Mouse (Mus musculus): ENCODE data around the gene Rad54l.
A peak's percentile ranks its signal among the peaks of the same experiment; 100 is the strongest.

Gene Rad54l

DNA sequence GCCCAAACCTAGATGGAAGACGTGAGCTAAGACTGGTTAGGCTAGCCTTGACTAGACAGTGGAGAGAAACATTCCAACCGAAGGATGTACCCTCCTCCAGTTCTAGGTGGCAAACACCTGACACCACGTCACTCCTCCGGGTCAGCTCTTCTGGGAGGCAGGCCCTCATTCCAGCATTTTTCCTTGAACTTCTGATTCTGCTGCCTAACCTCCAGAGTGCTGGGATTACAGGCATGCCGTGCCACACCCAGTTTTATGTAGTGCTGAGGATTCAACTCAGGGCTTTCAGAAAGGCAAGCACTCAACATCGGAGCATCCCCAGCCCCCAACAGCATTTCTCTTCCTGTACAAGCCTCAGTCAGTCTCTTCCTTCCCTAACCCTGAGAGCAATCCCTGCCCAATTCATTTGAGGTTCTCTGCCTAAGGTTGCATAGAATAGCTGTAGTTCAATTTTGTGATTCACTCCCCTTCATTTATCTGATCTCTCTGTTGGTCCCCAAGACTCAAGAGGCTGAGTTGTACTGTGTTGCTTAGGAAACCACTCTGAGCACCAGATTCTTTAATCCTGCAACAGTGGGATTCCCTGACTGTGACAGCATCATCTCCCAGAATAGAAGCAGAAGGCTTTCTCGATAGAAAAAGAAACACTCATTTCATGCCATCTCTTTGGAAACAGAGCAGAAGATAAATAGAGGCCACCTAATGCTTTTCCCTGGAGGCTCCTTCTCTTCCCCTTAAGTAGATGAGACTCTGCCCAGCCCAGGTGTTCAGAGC is 17.5 kb upstream of the Rad54l start:
- DNase-seq (ENCODE audit: low read depth, low spot score) = no peak

DNA sequence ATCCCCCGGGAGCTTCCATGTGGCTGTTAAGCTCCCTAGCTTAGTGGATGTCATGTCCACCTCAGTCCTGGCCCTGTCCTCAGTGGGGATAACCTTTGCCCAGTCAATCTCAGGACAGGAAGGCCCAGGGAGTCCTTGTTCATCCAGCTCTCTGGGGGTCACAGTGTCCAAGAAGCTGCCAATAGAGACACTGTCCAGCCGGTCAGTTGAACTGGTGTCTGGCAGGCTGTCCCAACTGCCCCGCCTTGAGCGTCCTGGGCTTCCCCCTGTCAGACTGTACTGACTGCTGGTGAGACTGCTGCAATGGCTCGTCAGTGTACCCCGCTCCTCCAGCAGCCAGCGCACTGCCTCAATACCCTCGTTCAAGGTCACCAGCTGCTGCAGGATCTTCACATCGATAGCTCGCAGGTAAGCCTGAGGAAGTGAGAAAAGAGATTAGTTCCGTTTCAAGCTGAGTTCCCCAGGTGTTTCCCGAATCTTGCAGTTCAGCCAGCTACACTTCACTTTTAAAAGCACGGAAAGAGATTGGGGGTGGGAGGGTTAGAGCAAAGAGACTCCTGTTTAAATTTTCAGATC is 14.0 kb upstream of the Rad54l start:
- no peak for DNase-seq (ENCODE audit: low read depth, low spot score)

DNA sequence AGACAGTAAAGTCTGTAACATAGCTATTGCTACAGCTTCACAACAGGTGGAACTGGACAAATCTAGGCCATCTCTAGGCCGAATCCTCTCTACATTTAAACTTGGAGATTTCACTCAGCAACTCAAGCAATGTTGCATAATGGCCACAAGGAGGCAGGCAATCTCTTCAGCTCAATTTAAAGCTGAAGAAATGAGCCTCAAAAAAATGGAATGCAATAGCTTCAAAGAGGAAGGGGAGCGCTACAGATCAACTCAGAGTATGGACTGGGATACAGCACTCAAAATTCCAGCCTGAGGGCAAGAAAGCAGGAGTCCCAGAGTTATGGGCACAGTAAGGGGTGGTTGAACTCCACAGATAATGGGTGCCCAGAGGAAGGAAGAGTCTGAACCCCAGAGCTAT is 11.5 kb upstream of the Rad54l start:
- no peak for DNase-seq (ENCODE audit: low read depth, low spot score)

DNA sequence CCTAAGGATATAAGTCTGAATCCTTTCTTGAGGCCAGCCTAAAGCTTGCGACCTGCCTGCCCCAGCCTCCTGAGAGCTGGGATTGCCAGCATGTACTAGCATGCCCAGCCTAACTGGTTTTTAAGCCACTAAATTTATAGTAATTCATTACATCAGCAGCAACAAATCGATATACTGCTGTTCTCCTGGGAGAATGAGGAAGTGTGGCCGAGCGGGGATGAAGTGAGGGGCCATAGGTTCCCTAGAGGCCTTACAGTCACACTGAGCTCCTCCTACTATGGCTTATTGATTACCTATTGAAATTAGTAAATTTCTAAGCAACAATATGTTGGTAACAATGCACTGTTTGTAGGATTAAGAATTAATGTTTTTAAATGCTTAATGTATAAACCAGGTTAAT is 9.6 kb upstream of the Rad54l start:
- DNase-seq (ENCODE audit: low read depth, low spot score) = no peak

DNA sequence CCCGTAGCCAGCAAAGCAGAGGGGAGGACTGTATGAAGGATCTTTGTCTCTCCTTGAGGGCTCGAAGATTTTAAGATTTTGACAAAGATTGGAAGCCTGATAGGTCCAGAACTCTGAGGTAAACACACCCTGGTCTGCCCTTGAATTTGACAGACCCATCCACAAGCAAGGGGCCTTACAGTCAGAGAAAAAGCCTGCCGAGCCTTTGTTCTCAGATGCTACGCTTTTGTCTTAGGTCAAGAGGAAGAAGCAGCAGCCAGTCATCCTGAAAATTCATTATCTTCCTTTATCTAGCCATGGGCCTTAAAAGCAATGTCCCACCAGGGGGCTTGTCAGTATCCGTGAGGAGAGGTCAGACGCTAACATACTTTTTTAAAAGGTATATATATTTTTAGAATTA is 4.5 kb upstream of the Rad54l start:
- DNase-seq (ENCODE audit: low read depth, low spot score) = no peak

DNA sequence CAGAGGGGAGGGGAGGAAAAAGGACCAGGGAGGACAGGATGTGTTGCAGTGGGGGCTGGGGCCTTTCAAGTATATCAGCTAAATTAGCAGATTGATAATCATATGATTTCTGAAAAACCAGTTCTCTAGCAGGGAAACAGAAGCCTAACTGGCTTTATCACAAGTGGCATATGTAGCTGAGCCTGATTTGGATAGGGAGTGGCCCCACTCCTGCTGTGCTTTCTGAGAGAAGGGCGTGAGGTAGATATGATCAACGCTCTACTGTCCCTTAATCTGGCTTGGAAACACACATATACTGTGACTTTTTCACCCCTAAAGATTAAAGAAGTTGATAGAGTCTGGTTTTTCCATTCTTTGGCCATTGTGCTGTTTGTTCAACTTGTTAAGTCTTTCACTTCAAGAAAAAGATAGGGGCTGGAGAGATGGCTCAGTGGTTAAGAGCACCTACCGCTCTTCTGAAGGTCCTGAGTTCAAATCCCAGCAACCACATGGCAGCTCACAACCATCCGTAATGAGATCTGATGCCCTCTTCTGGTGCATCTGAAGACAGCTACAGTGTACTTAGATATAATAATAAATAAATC is 2.4 kb upstream of the Rad54l start:
- DNase-seq (ENCODE audit: low read depth, low spot score) = no peak

DNA sequence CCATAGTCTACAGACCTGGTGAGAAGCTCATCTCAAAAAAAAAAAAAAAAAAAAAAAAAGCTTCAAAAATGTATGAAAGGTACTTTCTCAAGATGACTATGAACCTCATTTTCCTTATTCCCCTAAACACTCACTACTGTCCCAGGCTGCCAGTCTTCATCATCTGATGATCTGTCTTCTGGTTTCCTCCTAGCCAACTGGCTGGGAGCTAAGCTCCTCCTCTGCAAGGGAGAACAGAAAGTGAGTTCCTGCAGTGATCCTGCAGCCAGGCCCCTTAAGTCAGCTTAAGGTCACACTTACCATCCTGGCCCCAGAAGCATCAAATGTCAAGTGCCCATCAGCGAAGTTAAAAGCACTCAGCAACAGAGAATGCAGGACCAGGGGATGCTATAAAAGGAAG is 728 bp downstream of the Rad54l start:
- DNase-seq (ENCODE audit: low read depth, low spot score) = no peak

DNA sequence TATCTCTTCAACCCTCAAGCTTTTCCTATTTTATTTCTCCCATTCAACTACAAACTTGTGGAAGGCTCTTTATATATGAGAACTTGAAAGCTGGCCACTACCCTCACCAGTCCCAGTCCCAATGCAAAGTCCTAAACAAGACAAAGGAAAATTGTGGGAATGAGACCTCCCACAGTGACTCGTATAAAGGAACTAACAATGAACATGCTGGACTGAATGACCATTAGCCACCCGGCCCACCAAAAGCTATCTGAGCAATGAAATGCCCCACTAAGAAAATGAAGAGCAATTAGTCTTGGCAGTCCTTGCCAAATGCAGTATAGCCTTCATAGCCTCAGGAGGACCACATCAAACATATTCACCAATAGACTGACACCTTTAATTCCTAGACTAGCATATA is 12.0 kb downstream of the Rad54l start:
- no peak for DNase-seq (ENCODE audit: low read depth, low spot score)

DNA sequence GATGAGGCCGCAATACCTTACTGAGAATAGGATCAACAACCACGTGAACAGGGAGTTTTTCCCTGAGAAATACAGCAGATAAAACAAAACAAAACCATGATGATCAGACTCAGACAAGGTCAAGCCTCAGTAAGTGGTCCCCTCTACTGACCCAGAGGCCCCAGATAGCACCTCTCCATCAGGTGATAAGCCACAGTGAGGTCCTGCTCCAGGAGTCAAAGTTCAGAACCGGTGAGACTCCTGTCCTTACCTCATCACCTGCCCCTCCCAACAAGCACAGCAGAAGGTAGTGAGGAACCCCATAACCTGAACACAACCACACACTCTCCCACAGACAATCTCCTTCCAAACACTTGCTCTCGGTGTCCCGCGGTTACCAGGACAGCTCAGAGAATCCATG is 12.8 kb downstream of the Rad54l start:
- no peak for DNase-seq (ENCODE audit: low read depth, low spot score)

DNA sequence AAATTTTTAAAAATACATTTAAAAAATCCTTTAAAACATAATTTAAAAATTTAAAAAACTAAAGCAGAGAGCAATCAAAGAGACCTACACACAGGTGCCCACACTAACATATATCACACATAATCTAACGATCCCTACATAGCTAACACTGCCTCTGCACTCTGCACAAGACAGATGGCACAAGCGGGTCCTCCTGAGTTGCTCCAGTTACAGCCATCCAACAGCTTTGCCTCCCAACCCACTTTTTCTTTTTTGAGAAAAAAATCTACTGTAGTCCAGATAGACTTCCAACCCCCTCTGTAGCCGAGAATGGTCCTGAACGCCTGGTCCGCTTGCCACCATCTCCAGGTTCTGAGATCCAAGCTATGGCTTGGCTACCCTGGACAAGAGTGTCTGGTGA is 18.2 kb downstream of the Rad54l start:
- DNase-seq (ENCODE audit: low read depth, low spot score) = no peak

DNA sequence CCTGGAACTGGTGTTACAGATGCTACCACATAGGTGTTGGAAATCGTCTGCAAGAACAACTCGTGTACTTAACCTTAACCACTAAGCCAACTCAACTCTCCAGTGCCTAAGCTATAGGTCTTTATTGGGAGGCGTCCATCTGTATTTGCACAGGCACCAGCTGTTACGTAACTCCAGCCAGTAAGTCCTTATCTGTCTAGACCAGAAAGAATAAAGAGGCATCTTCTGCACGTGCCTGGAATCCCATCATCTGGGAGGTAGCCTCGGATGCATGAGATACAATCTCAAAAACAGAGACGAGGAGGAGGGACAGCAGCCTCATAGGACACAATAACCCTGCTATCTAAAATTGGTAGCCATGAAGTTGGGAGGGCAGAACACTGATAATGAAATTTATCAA is 22.5 kb downstream of the Rad54l start:
- no peak for DNase-seq (ENCODE audit: low read depth, low spot score)

DNA sequence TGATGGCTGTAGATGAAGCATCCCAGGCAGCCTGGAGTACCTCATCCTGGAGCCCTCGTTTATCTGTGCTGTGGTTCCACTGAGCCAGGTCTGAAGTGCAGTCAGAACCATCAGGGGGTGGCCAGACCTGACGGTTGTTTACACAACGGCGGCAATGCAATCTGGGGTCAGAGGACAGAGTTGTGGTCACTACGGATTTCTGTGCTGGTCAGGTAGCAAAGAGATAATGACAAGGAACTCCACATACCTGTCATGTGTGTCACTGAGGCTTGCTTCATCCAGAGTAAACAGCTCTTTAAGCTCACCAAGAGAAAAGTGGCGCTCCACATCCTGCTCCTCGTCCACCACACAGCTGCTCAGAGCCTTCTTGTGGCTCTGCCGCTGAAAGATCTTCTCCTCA is 26.3 kb downstream of the Rad54l start:
- no peak for DNase-seq (ENCODE audit: low read depth, low spot score)

DNA sequence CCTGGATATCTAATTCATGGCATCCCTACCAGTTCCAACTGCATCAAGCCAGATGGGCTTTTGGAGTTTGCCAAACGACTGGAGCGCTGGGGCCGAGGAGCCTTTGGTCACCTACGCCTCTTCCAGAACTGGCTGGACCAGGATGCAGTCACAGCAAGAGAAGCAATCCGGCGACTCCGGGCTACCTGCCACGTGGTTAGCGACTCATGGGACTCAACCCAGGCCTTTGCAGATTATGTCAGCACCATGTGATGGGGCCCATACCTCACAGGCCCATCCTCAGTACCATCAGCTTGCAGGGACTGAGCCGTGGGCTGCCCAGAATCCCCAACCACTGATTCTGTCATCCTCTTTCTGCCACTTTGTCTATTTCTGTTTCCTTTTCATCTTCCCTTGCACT is 27.2 kb downstream of the Rad54l start:
- no peak for DNase-seq (ENCODE audit: low read depth, low spot score)

DNA sequence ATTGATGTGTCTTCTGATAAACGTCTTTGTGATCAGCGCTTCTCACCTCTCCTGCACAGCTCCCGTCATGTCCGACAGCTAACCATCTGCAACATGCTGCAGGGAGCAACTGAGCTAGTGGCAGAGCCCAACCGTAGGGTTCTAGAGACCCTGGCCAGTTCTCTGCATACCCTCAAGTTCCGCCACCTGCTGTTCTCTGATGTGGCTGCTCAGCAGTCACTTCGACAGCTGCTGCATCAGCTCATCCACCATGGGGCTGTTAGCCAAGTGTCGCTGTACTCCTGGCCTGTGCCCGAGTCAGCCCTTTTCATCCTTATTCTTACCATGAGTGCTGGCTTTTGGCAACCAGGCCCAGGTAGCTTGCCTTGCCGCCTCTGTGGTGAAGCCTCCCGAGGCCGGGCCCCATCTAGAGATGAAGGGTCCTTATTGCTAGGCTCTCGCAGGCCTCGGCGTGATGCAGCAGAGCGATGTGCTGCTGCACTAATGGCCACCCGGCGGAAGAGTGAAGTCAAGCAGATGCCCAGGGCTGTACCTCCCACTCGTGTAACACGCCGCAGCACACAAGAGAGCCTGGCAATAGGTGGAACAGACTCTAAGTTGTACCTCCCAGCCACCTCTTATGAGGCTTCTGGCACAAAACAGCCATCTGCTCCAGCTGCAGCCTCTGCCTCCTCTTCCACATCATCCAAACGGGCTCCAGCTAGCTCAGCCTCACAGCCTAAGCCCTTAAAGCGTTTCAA is 34.8 kb downstream of the Rad54l start:
- DNase-seq (ENCODE audit: low read depth, low spot score) = no peak

DNA sequence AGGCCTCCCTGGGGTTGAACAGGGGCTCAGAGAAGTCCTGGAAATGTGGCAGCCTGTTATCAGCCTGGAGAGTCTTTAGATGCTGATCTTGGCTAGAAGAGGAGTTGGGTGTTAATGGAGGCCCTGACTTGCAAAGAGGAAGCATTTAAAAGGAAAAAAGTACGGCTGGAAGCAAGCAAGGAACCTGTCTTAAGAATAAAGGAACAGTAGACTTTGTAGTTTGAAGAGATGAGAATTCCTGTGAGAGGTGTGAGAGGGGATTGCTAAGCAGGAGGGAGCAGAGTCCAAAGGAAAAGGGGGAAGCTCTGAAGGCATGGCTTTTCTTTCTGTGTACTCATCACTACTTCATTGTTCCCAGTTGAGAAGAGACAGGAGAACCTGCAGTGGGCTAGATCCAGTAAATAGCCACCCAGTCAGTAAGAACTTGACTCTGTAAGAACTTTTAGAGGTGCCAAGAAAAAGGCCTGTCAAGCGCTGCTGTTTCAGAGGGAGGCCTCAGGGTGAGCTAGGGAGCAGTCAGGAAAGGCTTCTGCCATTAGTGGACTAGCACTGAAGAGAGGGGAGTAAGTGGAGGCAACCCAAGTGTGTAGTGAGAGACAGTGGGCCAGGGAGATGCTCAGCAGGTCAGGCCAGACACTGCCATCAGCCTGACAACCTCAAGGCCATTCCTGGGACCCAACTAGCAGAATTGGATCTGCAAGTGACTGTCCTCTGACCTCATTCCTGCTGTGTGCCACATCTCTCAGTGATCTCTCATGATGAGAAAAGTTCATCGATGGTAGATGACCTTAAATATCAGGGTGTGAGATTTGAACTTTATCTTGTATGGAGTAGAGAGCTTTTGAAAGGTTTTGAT is 46.0 kb downstream of the Rad54l start:
- DNase-seq (ENCODE audit: low read depth, low spot score) = no peak

DNA sequence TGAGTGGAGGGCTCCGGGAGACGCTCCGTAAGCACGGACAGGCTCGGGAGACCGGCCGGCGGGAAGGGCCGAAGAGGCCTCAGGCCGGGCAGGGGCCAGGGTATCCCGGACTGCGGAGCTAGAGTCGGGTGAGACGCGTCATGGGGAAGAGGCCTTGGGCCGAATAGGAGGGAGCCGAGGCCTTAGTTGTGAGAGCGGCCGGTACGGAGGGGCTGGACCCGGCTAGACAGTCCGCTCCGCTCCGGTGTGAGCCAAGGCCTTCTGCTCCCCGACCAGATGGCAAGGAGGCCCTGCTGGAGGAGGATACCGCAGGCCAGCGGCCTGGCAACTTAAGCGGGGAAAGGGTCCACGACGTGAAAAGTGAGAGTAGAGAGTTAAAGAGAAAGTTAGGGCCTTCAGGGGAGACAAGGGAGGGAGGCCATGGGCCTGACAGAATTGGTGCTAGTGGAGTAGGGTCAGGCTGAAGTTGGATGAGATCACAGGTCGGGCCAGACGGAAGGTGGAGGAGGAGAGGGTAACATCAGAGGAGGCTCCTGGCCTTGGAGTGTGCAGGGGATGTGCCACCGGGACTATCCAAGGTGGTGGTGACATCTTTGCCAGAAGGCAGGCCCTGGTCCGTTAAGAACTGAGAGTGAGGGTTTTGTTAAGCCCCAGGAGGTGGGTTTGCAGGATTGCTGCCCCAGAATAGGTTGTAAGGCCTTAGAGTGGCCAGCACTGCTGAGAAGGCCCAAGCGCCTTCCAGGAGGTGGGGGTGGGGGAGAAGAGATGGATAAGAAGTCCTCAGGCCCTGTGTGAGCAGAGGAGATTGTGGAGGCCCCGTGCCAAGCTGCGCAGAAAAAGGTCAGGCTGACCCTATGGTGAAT is 46.9 kb downstream of the Rad54l start:
- no peak for DNase-seq (ENCODE audit: low read depth, low spot score)

DNA sequence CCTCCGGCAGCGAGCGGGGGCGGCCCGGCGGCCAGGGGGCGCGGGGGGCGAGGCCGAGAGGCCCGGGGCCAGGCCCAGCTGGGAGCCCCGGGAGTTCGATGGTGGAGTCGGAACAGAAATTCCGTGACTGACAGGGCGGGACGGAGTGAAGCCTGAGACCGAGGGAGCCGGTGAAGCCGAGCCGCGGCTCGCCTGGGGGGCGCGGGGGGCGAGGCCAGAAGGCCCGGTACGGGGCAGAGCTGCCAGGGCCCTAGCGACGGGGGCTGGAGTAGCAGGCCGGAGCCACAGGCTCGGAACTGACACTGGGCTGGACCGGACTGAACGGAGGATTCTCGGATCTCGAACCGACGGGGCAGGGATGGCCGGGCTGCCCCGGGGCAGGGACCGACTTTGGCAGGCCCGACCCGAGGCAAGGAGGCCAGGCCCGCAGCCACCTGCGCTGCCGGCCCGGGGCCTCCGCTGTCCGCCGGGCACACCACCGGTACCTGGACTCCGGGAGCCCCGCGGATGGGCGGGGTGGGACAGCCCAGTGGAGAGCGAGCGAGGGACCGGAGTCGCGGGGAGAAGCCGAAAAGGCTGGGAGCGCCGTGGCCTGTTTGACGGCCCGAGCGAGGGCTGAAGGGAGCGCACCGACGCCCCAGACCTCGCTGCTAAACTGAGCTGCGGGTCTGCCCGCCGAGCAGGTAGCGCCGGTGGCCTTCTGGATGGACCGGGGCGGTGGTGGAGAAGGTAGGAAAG is 47.7 kb downstream of the Rad54l start:
- DNase-seq (ENCODE audit: low read depth, low spot score) = peak; percentile 53

DNA sequence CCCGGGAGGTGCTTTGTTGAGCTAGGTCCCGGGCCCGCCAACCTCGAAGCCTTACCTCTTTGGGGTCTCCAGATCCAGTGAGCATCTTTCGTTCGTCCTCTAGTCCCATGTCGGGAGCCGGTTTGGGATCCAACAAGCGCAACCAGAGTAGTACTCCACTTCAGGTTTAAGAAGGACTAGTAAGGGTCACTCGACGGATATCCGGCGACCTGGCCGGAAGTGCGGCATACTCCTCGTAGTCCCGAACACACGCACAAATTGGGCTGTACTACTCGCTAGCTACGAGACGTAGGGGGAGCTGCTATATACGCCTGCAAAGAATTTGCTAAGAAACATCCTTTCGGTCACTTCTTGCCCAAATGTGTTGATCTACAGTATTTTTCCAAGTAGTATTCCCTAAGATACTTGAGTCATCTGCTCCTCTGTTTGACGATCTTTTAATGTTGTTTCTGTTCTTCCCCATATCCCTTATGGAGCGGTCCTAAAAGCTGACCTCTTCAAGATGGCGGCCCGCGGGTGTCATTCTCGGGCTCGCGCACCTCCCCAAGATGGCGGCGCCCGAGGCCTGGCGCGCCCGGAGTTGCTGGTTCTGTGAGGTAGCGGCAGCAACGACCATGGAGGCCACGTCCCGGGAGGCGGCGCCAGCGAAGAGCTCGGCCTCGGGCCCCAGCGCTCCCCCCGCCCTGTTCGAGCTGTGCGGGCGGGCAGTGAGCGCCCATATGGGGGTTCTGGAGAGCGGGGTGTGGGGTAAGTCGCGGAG is 48.4 kb downstream of the Rad54l start, which contains the start of the genes Uqcrh and Lrrc41:
Gene Uqcrh, minus strand, starts transcription at position 211 of the 760 bp plus-strand sequence.
Gene Lrrc41, plus strand, starts transcription at position 409 of the 760 bp plus-strand sequence.
- peak; percentile 98 for DNase-seq (ENCODE audit: low read depth, low spot score)

DNA sequence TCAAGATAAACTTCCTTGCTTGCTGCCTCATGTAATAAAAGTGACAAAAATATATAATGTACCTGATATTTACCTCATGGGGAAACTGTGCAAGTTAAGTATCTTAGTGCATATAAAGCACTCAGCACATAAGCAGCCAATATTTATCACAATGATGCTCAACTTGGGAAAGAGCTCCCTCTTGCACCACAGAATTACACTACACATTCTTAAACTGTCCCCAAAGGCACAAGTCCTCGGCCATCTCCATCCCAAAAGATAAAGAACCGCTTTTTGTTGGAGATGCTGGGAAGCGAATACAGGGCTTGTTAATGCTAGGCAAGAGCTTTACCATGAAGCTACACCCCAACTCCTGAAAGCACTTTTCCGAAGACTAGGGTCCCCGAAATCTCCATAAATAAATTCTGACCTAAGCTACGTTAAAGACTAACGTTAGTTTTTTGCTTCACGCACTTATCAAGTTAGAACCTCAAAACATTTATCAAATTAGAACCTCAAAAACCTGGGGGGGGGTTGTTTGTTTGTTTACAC is 49.3 kb downstream of the Rad54l start:
- DNase-seq (ENCODE audit: low read depth, low spot score) = no peak
